Mouse (Mus musculus): ENCODE measurements around the gene Dcaf5. TPM values are rescaled to one million over a fixed set of nuclear protein-coding genes. Genes with fewer than 3 reads are reported as not detected.

Gene Dcaf5
- total RNA-seq, 2 experiments from 2014 or later: 31.0 to 34.1 TPM

- no peak for DNase-seq
- intact Hi-C loops (cut with DNase I): no loop called here
Measured at GRCm38 (mm10) chr12:80298714-80299113, 137.7 kb downstream of the Dcaf5 start.

- intact Hi-C loops (cut with DNase I): no loop called here
- no peak for DNase-seq
Measured at GRCm38 (mm10) chr12:80291895-80292435, 144.4 kb downstream of the Dcaf5 start.

- intact Hi-C loops (cut with DNase I): no loop called here
- DNase-seq: no peak
Measured at GRCm38 (mm10) chr12:80290964-80291363, 145.4 kb downstream of the Dcaf5 start.

GRCm38 (mm10) chr12:80290483-80290882, 145.9 kb downstream of the Dcaf5 start:
- intact Hi-C loops (cut with DNase I): no loop called here
- DNase-seq: no peak

- intact Hi-C loops (cut with DNase I): no loop called here
- no peak for DNase-seq
Measured at GRCm38 (mm10) chr12:80289722-80290121, 146.7 kb downstream of the Dcaf5 start.

GRCm38 (mm10) chr12:80285890-80286289, 150.5 kb downstream of the Dcaf5 start:
- DNase-seq: no peak
- intact Hi-C loops (cut with DNase I): no loop called here

Small RNA genes lying within 50 kb of the gene (microRNA-seq; reads per million reads assigned to microRNA genes)
- gene Mir1843a: 223 to 371 reads per million in 2 experiments

Other genes starting within 250 kb of the Dcaf5 start
- 10 to 100 TPM; 49.7 to 51.0 TPM for gene Actn1, start 176.2 kb downstream of the Dcaf5 start, total RNA-seq (2021)
- 10 to 100 TPM; 11.2 to 12.7 TPM for gene Exd2, start 26.5 kb upstream of the Dcaf5 start, total RNA-seq (2021)
- 1 to 10 TPM; 7.1 to 7.6 TPM for gene Galnt16, start 81.7 kb upstream of the Dcaf5 start, total RNA-seq (2021)
- 10 to 100 TPM; 20.1 to 22.6 TPM for gene Slc39a9, start 207.3 kb upstream of the Dcaf5 start, total RNA-seq (2021)
- gene Erh, start 207.7 kb upstream of the Dcaf5 start, total RNA-seq (2021): 10 to 100 TPM; 24.8 to 28.6 TPM